Mouse (Mus musculus) embryo, embryonic 9.5 days (tissue): ENCODE measurements around the gene Fgfr2.

Source experiments
- DNase-seq: peaks from one replicate; pipeline ENCODE4 v3.0.0-alpha.2; 2017; ENCODE audit errors: extremely low spot score

Fgfr2 gene

DNA sequence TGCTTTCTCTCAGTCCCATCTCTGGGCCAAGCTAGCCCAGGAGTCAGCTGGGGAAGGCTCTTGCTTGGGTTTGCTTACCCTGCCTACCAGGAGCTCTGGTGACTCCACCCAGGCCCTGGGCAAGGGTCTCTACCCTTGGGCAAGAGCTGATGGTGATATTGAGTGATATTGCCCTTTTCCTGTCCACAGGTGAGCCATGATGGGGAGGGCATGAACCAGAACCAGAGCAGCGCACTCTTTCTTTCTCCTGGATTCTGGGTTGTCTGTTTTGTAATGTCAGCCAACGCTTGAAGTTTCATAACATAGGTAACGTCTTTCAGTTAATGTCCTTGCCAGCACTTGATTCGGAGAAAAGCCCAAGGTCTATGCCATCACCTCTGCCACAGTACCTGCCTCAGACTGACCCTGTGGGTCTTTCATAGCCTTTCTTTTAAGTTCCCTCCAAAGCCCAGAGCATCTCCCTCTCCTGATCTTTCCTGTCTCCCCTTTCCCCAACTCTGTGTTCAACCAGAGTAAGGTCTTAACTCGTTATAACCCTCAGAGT, 506.1 kb downstream of the Fgfr2 start:
- no peak for DNase-seq

GRCm38 (mm10) chr7:132616391-132616790, 506.8 kb downstream of the Fgfr2 start:
- DNase-seq = peak; percentile 37

DNA sequence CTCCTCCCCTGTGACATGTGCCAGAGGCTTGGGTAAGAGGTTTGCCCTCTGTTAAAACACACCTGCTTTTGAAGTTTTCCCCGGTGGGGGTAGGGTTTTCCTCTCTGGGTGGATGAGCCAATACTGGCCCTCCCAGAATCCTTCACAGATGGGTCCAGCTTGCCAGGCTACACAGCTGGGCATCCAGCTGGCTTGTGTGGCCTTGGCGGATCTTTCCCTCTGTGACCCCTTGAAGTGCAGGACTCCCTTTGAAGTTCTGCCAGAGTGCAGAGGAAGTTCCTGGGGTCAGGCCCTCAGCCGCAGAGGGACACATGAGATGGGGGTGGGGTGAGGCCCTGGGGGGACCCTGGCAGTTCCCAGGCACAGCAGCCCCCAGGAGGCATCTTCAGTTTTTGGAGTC, 507.8 kb downstream of the Fgfr2 start:
- DNase-seq = peak; percentile 27

DNA sequence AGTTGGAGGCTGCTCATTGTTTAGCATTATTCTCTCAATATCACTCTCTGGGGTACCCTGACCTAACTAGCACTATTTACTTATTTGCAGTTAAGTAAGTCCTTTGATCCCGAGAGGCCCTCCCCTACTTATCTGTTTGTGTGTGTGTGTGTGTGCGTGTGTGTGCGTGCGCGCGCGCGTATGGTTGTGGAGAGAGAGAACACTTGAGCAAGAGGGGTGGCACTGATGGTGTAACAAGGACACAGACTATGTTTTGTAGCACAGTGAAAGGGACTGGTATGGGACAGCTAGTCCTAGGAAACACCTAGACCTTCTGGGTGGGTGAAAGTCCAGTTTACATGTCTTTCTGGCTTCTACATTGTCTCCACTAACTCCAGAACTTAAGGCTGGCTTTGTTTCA, 511.6 kb downstream of the Fgfr2 start:
- DNase-seq = no peak

- DNase-seq = peak; percentile 92
Observed at GRCm38 (mm10) chr7:132610468-132611318, 512.5 kb downstream of the Fgfr2 start, which contains the start of gene Lhpp. Lhpp (plus strand) TSS chr7:132610638.

- DNase-seq = no peak
Observed at GRCm38 (mm10) chr7:132608316-132609020, 514.7 kb downstream of the Fgfr2 start.

GRCm38 (mm10) chr7:132605689-132606088, 517.5 kb downstream of the Fgfr2 start:
- DNase-seq = no peak

DNA sequence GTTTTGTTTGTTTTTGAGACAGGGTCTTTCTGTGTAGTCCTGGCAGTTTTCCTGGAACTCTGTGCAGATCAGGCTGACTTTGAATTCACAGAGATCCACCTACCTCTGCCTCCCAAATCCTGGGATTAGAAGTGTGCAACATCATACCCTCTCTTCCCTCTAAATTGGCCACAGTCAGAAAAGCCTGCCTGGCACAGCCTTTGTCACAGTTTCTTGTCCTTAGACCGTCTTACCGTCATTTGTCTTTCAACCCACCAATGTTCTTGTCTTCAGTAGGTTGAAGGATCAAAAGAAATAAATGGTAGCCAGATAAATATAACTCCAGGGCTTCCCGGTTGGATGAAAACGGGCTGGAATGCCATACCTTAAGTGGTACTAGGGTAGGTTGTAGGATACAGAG, 518.4 kb downstream of the Fgfr2 start:
- no peak for DNase-seq

DNA sequence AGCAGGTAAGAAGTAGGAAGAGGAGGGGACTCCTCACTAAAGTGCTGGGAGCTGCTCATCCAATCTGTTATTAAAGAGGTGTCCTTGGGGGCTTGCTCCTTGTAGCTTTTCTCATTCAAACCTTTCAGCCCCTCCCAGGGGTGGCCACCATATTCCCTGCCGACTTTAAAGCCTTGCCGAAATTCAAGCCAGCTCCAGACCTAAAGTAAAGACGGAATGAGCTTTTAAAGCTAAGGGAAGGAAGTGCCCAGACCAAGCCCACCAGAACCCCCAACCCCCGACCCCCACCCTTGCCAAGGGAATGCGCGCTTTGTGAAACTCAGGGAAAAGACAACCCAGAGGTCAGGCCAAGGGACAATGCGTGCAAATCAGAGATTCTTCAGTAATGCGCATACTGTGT, 522.2 kb downstream of the Fgfr2 start:
- DNase-seq = no peak

- DNase-seq = no peak
Observed at GRCm38 (mm10) chr7:132600026-132600425, 523.1 kb downstream of the Fgfr2 start.

- DNase-seq = peak; percentile 63
Observed at GRCm38 (mm10) chr7:132599071-132599975, 523.8 kb downstream of the Fgfr2 start, which contains the start of gene Nkx1-2. Nkx1-2 (minus strand) TSS chr7:132599637.

DNA sequence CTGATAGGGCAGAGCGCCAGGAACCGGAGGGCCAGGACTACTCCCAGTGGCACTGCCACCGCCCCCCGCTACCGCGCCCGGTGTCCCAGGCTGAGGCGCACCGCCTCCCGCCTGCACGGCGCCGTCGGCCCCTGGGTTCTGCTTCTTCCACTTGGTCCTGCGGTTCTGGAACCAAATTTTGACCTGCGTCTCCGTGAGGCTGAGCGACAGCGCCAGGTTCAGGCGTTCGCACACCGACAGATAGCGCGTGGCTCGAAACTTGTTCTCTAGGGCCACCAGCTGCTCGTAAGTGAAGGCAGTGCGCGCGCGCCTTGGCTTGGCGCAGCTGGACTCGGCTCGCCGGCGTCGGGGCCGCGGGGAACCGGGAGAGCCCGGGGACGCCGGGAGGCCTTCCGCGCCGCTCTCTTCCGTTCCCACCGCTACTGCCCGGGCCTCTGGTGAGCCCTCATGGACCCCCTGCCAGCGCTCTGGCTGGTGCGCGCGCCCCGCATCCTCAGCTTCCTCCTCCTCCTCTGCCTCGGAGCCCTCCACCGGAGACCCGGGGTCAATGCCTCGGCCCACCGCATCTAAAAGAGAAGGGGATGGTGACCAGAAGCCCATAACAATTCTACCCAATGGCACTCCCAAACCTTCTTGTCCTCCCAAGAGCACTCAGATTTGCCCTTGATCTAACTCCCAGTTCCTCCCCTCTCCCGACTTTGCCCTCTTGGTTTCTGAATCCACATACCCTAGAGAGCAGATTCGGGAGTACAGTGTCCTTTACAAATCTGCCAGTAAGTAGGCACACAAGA, 525.7 kb downstream of the Fgfr2 start:
- DNase-seq = peak; percentile 52

DNA sequence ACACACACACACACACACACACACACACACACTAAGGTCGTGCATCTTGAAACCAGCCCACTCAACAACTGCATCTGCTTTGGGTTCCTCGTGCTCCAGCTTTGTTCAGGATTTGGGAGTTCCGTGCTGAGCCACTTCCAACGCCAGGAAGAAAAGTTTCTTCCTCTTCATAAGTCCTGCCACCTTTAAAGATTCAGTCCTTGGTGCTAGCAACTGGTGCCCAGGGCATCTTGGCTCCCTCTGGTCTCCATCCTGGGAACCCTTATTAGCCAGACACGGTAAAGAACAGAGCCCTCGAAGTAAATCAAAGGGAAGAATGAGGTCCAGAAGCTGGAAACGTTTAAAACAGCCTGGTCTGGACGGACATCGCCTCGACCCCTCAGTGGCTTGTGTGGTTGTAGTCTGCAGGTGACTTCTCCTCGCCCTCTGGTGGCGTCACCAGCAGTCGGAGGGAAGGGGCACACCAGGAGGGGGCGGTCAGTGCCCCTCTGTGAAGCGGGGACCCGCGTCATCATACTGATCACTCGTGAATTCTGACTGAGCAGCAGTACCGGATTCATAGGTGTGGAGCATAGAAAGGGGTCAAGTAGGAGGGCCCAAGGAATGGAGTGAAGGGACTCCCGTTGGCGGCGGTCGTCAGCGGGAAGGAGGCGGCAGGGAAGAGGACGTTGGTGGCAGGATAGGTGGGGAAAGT, 526.4 kb downstream of the Fgfr2 start:
- no peak for DNase-seq

GRCm38 (mm10) chr7:132595787-132596186, 527.4 kb downstream of the Fgfr2 start:
- no peak for DNase-seq

- no peak for DNase-seq
Observed at GRCm38 (mm10) chr7:132594325-132594724, 528.8 kb downstream of the Fgfr2 start.

GRCm38 (mm10) chr7:132593762-132594161, 529.4 kb downstream of the Fgfr2 start:
- DNase-seq = no peak

DNA sequence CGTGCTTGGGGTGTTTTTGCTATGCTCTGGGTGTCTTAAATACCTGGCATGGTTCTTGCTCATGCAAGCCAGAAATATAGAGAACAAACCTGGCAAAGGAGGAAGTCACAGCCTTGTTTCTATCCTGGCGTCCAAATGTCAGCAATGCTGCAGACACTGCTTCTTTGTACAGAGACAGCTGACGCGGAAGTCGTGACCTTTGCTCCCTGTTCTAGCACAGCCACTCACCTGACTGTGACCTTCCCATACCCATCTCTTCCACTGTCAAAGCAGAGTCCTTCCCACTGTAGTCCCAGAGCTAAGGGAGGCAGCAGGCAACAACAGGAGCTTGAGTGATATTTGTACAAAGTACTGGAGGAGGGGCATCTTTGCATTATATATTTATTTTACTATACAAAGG, 533.5 kb downstream of the Fgfr2 start:
- DNase-seq = no peak

- DNase-seq = no peak
Observed at GRCm38 (mm10) chr7:132587167-132587566, 536.0 kb downstream of the Fgfr2 start.

DNA sequence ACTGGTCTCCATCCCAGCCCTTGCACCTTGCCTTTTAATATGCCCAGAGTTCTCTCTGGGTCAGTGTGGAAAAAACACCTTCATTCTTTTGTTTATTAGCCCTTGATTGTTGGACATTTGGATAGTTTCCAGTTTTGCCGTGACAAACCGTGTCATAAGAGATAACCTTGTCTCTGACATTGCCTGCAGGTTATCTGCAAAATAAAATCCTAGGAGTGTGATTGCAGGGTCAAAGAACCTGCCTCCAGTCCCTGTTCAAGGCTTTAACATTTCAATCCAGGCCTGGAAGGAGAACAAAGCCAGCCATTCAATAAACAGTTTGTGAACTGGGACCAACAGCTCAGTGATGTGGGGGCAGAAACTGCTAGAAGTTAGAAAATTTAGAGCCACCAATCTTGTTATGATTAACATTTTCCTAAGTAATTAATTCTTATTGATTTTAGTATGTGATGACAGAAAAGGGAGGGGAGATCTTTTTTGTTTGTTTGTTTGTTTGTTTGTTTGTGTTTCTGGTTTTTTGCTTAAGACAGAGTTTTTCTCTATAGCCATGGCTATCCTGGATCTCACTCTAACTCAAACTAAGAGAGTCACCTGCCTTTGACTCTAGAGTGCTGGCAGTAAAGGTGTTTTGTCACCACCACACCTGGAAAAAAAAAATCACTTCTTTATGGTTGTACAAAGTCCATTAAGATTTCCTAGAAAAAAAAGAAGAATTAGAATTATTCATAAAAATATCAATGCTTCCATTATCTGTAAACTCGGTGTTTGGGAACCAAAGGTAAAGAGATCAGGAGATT, 537.3 kb downstream of the Fgfr2 start:
- DNase-seq = no peak
